Mouse (Mus musculus): ENCODE data around the gene Tcf7l1.

DNA sequence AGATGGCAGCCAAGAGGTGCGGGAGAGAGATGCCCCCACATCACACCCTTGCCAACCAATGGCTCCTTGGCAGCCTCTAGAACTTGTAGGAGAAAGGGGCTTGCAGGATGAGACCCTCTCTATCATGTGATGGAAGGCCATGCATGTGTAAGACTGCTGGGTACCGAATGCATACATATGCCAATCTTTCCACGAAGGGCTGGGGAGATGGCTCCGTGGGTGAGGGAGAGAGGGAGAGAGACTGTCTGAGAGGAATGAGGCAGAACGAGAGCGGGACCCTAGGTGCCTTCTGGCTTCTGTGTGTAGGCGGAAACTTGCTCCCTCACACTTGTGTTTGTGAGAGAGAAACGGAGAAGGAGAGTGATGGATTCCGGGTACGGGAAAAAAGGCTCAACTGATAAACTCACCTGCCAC lies 94.3 kb downstream of the Tcf7l1 start:
- TF ChIP-seq CTCF (IDR thresholded peaks at IDR 0.05; ENCODE audit: low read depth) (no peak), EP300 (IDR thresholded peaks at IDR 0.05; ENCODE audit: low read depth) (no peak)
